Mouse (Mus musculus) common myeloid progenitor, adult 5-6 weeks (primary cell): ENCODE results near the gene Pnpla8. TPM values are rescaled to one million over a fixed set of nuclear protein-coding genes. Genes with fewer than 3 reads are reported as not detected.

Experiments
- ATAC-seq: replicated peaks from 2 replicates; pipeline ENCODE4 v1.8.0; 2016; ENCODE audit warnings: low read depth, mild to moderate bottlenecking, moderate TSS enrichment, inconsistent platforms; ENCODE audit not compliant: poor library complexity, severe bottlenecking
- total RNA-seq: library from RNA; stranded (forward); fragments of 200-1000, 187-1606 nt; gene quantifications from 2 replicates; pipeline ENCODE4 v1.2.3, GENCODE M21; 2017

Pnpla8 gene
- total RNA-seq, 1 experiment from 2014 or later = 45.4 TPM

GRCm38 (mm10) chr12:44338195-44338622 lies 117.0 kb downstream of the Pnpla8 start:
- no peak for ATAC-seq

- no peak for ATAC-seq
Observed at GRCm38 (mm10) chr12:44344075-44344474, 122.9 kb downstream of the Pnpla8 start.

GRCm38 (mm10) chr12:44345251-44345650 lies 124.1 kb downstream of the Pnpla8 start:
- ATAC-seq = no peak

DNA sequence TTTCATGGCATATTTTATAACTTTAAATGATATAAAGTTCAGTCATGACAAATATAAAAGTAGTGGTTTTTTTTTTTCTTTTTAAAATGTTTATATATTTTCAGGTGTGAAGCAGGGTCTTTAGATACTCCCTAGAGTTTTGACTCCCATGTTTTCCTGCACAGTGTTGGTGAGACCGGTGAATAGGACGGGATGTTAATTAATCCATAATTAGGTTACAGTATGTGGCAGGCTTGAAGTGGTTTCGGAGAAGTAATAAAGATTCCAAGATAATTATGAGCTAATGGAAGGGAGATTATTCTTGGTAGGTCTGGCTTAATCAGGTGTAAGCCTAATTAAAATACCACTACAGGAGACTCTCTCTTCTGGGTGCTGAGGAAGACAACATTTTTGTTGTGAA lies 125.0 kb downstream of the Pnpla8 start:
- no peak for ATAC-seq

GRCm38 (mm10) chr12:44355116-44355515 lies 133.9 kb downstream of the Pnpla8 start:
- ATAC-seq = no peak

GRCm38 (mm10) chr12:44357460-44357859 lies 136.3 kb downstream of the Pnpla8 start:
- ATAC-seq = no peak

DNA sequence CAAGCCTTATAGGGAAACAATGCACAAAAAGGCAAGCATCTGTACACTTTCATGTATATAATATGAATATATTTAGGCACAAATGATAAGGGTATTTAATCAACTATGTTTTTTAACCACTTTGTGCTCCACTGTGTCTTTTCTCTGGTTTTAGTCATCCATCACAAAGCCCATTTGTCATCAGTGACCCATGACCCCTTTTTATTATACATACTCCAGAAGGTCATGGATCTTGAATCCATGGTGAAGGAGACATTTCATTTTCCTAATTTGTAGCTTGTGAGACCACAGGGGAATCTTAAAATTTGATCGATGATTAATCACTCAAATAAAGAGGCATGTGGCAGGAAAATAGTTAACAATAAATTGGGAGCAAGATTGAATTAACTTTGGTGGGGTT lies 136.7 kb downstream of the Pnpla8 start:
- ATAC-seq = no peak

GRCm38 (mm10) chr12:44371076-44371710 lies 150.0 kb downstream of the Pnpla8 start:
- ATAC-seq = peak; percentile 50; the same call in 1 of the 2 replicates

Other genes with a start within 250 kb of the Pnpla8 start
- gene Dnajb9, start 11.0 kb upstream of the Pnpla8 start, total RNA-seq = 55.1 and 55.9 TPM in 2 replicates
- gene Nrcam, start 107.5 kb downstream of the Pnpla8 start, total RNA-seq = 0.27 and 0.78 TPM in 2 replicates